Mouse (Mus musculus): ENCODE measurements around the gene Dnah11.

DNA sequence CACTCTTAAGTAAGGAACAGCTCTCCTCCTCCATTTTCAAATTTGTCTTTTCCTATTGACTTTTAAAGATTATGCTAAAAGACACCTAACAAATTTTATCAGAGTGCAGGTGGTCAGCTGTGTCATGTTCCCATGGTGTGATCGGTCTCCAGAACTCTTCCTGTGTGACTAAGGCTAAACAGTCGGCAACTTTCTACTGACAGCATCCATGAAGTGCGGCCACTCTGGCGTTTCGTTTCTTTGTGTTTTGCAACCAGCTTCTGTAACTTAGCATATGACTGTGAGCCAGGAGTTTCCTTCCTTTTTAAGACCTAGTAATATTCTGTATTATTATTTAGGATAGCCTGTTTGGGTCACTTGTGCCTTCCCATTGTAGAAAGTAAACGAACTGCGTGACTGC, 338.0 kb downstream of the Dnah11 start:
- TF ChIP-seq CTCF (IDR thresholded peaks at IDR 0.05; ENCODE audit: control insufficient read depth, insufficient read depth, low read length) (no peak), POLR2A (IDR thresholded peaks at IDR 0.05; ENCODE audit: borderline replicate concordance, control insufficient read depth, low read depth, low read length) (no peak)
